Mouse (Mus musculus) right cerebral cortex, adult 18-20 months (tissue): ENCODE results near the gene Zbtb48.
A peak's percentile ranks its signal among the peaks of the same experiment; 100 is the strongest.

Experiments
- DNase-seq: peaks from one replicate; pipeline ENCODE4 v3.0.0; 2022; ENCODE audit warnings: mixed read lengths

The Zbtb48 gene

DNA sequence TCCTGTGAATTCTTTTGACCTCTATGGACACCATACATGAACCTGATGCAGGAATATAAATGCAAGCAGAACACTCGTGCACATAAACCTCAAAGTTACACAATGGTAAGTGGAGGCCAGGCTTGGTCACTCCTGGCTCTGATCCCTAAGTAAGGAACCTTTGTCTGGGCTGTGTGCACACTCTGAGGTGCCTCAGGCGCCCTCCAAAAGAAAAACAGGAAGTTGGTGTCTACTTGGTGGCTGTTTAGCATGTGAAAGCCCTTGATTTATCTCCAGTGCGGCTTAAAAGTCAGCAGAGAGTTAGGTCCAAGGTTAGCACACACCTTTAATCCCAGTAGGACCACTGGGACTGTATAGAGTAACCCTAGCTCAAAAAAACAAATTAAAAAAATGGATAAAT is 28.0 kb downstream of the Zbtb48 start:
- no peak for DNase-seq

DNA sequence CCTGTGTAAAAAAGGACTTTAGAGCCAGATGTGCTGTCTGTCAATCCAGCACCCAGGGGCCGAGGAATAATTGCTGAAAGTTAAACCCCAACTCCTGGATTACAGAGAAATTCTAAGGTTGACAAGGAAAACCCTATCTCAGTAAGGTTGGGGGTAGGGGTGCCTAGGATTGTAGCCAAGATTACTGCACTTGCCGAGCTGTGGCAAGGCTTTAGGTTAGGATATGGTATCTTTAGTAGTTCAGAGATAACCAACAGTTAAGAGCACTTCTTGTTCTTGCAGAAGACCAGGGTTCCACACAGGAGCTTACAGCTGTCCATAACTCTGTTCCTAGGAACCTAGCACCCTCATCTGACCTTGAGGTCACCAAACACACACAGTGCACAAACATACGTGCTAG is 29.8 kb downstream of the Zbtb48 start:
- DNase-seq, result no peak

GRCm38 (mm10) chr4:151996951-151997222 is 30.6 kb downstream of the Zbtb48 start:
- DNase-seq, result no peak

GRCm38 (mm10) chr4:151996173-151996950 is 31.1 kb downstream of the Zbtb48 start, which contains the start of gene Phf13:
Phf13 (minus strand) TSS chr4:151996258.
- DNase-seq, result peak; percentile 99

DNA sequence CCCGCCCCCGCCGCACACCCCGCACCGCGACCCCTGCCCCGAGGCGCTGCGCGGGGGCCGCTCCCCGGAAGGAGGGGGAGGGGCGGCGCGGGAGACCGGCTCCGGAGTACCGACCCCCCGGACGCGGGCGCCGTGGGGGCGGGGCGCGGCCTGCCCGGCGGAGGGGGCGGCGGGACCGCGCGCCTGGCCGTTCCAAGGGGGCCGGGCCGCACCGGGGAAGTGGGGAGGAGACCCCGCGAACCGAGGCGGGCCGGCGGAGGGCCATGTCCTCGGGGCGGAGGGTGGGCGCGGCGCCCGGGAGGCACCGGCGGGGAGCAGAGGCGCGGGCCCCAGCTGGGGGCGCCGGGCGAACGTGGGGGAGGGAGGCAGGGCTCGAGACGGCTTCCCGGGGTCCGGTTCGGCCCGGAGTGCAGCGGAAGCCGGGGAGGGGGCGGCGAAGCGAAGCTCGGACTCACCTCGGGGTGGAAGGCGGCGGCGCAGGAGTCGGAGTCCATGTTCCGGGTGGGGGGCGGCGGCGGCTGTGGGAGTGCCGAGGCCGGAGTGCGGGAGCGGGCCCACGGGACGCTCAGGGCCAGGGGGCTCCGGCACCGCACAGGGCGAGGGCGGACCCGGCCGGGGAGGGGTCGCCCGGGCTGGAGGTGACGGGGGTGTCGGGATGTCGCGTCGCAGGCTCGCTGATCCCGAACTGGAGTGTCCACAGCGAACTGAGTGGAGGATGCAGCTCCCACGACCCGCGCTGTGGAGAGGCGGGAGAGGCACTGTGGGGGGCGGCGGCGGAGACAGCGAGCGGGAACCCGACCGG is 31.9 kb downstream of the Zbtb48 start:
- DNase-seq, result no peak

DNA sequence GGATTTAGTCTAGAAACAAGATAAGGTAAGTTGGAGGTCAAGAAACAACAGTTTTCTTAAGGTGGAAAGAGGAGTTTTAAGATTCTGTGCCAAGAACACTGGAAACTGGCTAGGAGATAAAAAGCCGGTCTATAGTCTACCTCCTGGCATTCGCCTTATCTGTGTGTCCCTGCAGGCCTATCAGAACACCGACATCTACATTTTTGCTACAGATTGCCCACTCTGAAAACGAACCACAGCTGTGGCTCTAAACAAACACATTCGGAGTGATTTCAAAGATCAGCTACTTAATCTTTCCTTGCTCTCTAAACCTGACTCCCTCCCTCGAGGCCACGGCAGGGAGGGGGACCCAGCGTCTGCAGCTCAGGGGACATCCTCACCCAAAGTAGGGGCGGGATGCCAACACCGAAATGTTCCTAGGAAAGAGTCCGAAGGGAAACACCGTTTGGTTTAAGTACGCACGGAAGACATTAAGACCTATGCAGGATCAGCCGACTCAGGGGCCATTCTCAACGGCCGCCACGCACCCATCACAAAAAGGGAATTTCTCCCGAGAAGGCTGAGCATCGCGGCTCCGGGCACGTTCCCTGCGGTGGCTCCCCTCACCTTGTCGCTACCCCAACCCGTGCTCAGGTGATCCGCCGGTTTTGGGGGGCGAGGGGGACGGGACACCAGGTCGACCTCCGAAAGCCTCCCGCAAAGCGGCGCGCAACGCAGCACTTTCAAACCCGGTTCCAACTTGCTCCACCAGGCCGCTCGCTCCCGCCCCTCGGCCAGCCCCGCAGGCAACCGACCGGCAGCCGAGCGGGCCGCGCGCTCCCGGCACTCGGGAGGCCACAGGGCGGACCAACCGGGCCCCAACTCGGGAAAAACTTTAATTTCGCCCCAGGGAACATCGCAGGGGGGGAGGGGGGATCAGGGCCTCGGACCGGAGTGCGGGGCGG is 33.0 kb downstream of the Zbtb48 start:
- no peak for DNase-seq

- no peak for DNase-seq
Measured at GRCm38 (mm10) chr4:151993035-151993434, 34.4 kb downstream of the Zbtb48 start.

- no peak for DNase-seq
Measured at GRCm38 (mm10) chr4:151992091-151992490, 35.4 kb downstream of the Zbtb48 start.

DNA sequence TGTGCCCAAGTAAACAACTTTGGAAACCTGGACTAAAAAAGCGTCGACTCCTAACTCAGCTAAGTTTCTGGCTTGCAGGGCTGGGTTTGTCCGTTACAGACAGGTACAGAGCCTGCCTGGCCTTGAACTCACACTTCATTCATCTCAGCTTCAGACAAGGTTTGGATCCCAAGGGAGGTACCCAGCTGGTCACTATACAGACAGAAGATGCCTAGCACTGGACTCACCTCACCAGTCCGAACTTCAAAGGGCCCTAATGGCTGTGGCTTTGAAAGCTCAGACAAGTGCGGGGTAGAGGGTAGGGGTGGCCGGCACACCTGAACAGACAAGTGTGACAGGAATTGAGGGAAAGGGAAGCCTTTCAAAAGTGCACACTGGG is 38.4 kb downstream of the Zbtb48 start:
- no peak for DNase-seq

- DNase-seq, result peak; percentile 84
Measured at GRCm38 (mm10) chr4:151988342-151989109, 38.9 kb downstream of the Zbtb48 start, which contains the start of gene Thap3. Thap3 (minus strand) TSS chr4:151988997.

DNA sequence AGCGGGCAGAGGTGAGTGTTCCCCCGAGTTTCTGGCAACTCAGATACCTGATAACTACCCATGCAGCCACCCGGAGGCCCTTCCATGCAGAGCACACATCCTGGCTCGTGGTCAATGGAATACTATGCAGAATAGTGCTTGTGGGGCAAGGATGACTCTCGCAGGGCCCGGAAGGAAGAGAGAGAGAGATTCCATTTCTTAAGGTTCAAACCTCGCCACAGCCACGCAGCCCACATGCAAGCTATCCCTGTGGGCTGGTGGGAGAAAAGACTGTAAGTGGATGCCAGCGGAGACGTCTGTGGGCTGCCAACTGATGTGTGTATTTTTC is 39.5 kb downstream of the Zbtb48 start:
- DNase-seq, result no peak

- DNase-seq, result no peak
Measured at GRCm38 (mm10) chr4:151986650-151987049, 40.8 kb downstream of the Zbtb48 start.

DNA sequence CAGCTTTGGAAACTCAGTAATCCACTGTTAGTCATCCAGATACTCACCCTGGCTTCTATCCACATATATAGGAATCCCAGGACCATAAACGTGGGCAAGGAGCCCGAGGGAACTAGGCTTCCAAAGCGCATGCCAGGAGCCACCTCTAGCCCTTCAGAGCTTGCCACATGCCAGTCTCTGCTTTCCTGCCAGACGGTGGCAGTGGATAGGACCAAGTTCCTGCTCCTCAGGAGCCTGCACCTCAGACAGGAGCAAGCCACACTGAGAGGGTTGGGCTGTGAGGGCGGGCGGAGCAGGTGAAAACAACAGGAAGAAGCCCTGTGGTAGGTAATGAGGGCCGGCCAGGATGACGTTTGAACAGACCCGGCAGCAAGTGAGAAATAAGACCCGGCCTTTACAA is 41.6 kb downstream of the Zbtb48 start:
- no peak for DNase-seq

DNA sequence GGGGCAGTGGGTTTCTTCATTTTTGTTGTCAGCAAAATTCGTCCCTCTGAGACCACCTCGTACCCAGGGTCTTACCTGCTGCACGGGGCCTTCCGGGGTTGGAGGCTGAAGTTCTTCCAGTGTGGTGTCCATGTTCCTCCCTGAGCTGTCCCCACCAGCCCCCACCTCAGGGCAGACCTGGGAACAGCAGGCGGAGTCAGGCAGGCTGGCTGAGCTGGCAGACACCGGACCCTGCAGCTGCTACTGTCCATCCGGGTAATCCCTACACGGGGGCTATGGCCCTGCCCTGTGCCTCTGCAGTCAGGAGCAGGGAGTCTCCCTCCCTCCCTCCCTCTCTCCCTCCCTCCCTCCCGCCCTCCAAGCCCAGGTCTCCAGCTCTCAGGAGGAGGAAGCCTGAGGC is 43.9 kb downstream of the Zbtb48 start:
- DNase-seq, result no peak

GRCm38 (mm10) chr4:151983043-151983442 is 44.4 kb downstream of the Zbtb48 start:
- no peak for DNase-seq

- DNase-seq, result peak; percentile 83
Measured at GRCm38 (mm10) chr4:151981363-151981762, 46.1 kb downstream of the Zbtb48 start.

DNA sequence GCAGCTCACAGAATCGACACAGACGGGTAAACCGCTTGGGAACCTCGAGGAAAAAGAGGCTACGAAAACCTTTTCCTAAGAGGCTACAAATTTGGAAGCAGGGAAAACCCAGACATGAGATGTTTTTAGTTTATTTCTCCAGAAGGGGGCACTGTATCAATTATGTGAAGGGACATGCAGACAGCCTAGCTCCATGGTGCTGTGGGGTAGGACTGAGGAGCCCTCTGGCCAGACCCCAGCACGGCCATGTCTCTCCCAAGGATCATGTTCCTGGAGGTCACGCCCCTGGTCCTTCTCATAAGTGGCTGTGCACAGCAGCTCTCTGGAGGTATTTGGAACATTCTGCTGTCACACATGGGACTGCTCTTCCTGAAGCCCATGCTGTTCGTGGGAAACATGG is 46.8 kb downstream of the Zbtb48 start:
- no peak for DNase-seq

DNA sequence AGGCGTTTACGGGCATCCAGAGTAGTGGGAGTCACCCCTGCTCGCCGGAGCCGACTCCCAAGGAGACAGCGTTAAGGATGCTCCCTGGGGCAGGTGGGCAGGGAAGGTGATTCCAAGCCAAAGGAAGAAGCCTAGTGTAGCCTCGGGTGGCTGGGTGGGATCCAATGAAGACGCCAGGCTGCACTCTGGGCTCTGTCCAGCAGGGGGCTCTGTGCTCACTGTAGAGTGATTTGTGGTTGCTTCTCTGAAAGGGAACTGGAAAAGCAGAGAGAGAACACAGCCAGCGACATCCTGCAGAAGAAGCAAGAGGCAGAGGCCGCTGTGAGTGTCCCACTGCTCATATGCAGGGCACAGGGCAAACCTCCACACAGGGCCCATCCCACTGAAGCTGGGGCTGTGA is 49.7 kb downstream of the Zbtb48 start:
- DNase-seq, result peak; percentile 83

- no peak for DNase-seq
Measured at GRCm38 (mm10) chr4:151975441-151975840, 52.0 kb downstream of the Zbtb48 start.

DNA sequence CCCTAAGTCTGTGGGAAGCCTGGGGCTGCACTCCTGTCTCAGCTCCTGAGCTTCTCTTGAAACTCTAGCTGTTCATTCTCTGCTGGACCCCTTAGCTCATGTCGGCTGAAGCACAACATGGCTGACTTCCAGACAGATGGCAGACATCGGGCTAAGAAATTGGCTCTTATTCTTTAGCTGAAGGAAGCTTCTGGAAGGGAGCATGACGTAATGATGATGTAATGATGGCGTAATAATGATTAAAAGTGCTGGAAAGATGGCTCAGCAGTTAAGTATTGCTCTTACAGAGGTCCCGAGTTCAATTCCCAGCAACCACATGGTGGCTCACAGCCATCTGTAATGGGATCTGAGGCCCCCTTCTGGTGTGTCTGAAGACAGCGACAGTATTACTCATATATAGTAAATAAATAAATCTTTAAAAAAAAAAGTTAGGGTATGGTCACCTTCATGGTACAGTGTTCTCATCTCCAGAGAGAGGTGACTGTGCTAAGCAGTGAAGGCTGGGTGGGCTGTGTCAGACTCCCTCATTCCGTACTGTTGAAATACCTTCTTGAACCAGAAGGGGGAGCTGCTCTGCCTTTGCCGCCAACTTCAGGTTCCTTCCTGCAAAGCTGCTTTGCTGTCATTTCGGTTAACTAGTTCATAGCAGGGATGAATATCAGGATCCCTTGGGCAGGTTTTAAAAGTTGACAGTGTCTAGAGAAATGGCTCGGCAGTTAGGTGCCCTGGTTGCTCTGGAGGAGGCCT is 55.1 kb downstream of the Zbtb48 start:
- DNase-seq, result no peak
